Mouse (Mus musculus): ENCODE measurements around the gene Mtor. TPM values are rescaled to one million over a fixed set of nuclear protein-coding genes. Genes with fewer than 3 reads are reported as not detected.

The Mtor gene
- polyA plus RNA-seq, 1 experiment from 2014 or later, result 15.4 TPM

- WGBS, result 71% methylated on average over 5 of the region's 5 CpGs
- Histone ChIP-seq H3K4me1 (replicated peaks; ENCODE audit: control insufficient read depth, insufficient read depth) (no peaks in the 10 kb centered on the region), H3K36me3 (ENCODE audit: control insufficient read depth, insufficient read depth, low read length) (peaks cover 4% of the 10 kb centered on the region; the same call in 1 of the 2 replicates), H3K4me3 (ENCODE audit: low read depth, low read length) (no peak overlapping the region), H3K27me3 (ENCODE audit: control insufficient read depth, insufficient read depth, low read length) (no peaks in the 10 kb centered on the region), H3K4me2 (replicated peaks; ENCODE audit: low read depth) (no peak overlapping the region), H3K27ac (replicated peaks) (no peak overlapping the region), H3K9ac (ENCODE audit: low read length) (no peak overlapping the region), H3K9me3 (ENCODE audit: control insufficient read depth, low read length) (no peaks in the 10 kb centered on the region)
- TF ChIP-seq EP300 (optimal IDR thresholded peaks at IDR 0.05) (no peak), CTCF (IDR thresholded peaks at IDR 0.05; ENCODE audit: low read depth) (no peak)
- ATAC-seq (ENCODE audit: low FRiP score, low TSS enrichment), result no peak; the same call in 1 of the 2 replicates
- no peak for DNase-seq (ENCODE audit: low spot score)
Measured at GRCm38 (mm10) chr4:148433813-148434212, 14.6 kb upstream of the Mtor start.

GRCm38 (mm10) chr4:148434554-148434953 is 13.9 kb upstream of the Mtor start:
- H3K4me2 ChIP-seq (replicated peaks; ENCODE audit: low read depth), result no peak overlapping the region
- no peak for TF ChIP-seq CTCF (IDR thresholded peaks at IDR 0.05; ENCODE audit: low read depth)
- no peak for TF ChIP-seq EP300 (optimal IDR thresholded peaks at IDR 0.05)
- no peak overlapping the region for H3K27ac ChIP-seq (replicated peaks)
- H3K36me3 ChIP-seq (ENCODE audit: control insufficient read depth, insufficient read depth, low read length), result peaks cover 4% of the 10 kb centered on the region; the same call in 1 of the 2 replicates
- no peak for ATAC-seq (ENCODE audit: low FRiP score, low TSS enrichment)
- H3K27me3 ChIP-seq (ENCODE audit: control insufficient read depth, insufficient read depth, low read length), result no peaks in the 10 kb centered on the region
- WGBS, result 89% methylated on average over 4 of the region's 4 CpGs
- no peaks in the 10 kb centered on the region for H3K9me3 ChIP-seq (ENCODE audit: control insufficient read depth, low read length)
- no peak overlapping the region for H3K9ac ChIP-seq (ENCODE audit: low read length)
- DNase-seq (ENCODE audit: low spot score), result no peak
- H3K4me3 ChIP-seq (ENCODE audit: low read depth, low read length), result no peak overlapping the region
- no peaks in the 10 kb centered on the region for H3K4me1 ChIP-seq (replicated peaks; ENCODE audit: control insufficient read depth, insufficient read depth)

GRCm38 (mm10) chr4:148435106-148435505 is 13.3 kb upstream of the Mtor start:
- Histone ChIP-seq H3K27ac (replicated peaks) (no peak overlapping the region), H3K4me3 (ENCODE audit: low read depth, low read length) (no peak overlapping the region), H3K9ac (ENCODE audit: low read length) (no peak overlapping the region), H3K27me3 (ENCODE audit: control insufficient read depth, insufficient read depth, low read length) (no peaks in the 10 kb centered on the region), H3K9me3 (ENCODE audit: control insufficient read depth, low read length) (no peaks in the 10 kb centered on the region), H3K4me1 (replicated peaks; ENCODE audit: control insufficient read depth, insufficient read depth) (no peaks in the 10 kb centered on the region), H3K36me3 (ENCODE audit: control insufficient read depth, insufficient read depth, low read length) (peaks cover 4% of the 10 kb centered on the region; the same call in 1 of the 2 replicates), H3K4me2 (replicated peaks; ENCODE audit: low read depth) (no peak overlapping the region)
- 81% methylated on average over 3 of the region's 3 CpGs for WGBS
- TF ChIP-seq EP300 (optimal IDR thresholded peaks at IDR 0.05) (no peak), CTCF (IDR thresholded peaks at IDR 0.05; ENCODE audit: low read depth) (no peak)
- ATAC-seq (ENCODE audit: low FRiP score, low TSS enrichment), result no peak
- DNase-seq (ENCODE audit: low spot score), result no peak

- peak; percentile 28; the same call in 1 of the 2 replicates for ATAC-seq (ENCODE audit: low FRiP score, low TSS enrichment)
- Histone ChIP-seq H3K36me3 (ENCODE audit: control insufficient read depth, insufficient read depth, low read length) (peaks cover 4% of the 10 kb centered on the region; the same call in 1 of the 2 replicates), H3K9ac (ENCODE audit: low read length) (no peak overlapping the region), H3K27ac (replicated peaks) (no peak overlapping the region), H3K4me1 (replicated peaks; ENCODE audit: control insufficient read depth, insufficient read depth) (no peaks in the 10 kb centered on the region), H3K9me3 (ENCODE audit: control insufficient read depth, low read length) (no peaks in the 10 kb centered on the region), H3K4me3 (ENCODE audit: low read depth, low read length) (no peak overlapping the region), H3K4me2 (replicated peaks; ENCODE audit: low read depth) (no peak overlapping the region), H3K27me3 (ENCODE audit: control insufficient read depth, insufficient read depth, low read length) (no peaks in the 10 kb centered on the region)
- no peak for TF ChIP-seq EP300 (optimal IDR thresholded peaks at IDR 0.05)
- peak; percentile 66 for TF ChIP-seq CTCF (IDR thresholded peaks at IDR 0.05; ENCODE audit: low read depth)
- DNase-seq (ENCODE audit: low spot score), result no peak
- WGBS, result 72% methylated on average over 6 of the region's 6 CpGs
Measured at GRCm38 (mm10) chr4:148435657-148436330, 12.6 kb upstream of the Mtor start.

- no peak for TF ChIP-seq CTCF (IDR thresholded peaks at IDR 0.05; ENCODE audit: low read depth)
- no peak for TF ChIP-seq EP300 (optimal IDR thresholded peaks at IDR 0.05)
- peaks cover 6% of the 10 kb centered on the region for H3K4me1 ChIP-seq (replicated peaks; ENCODE audit: control insufficient read depth, insufficient read depth)
- ATAC-seq (ENCODE audit: low FRiP score, low TSS enrichment) (no peak), DNase-seq (ENCODE audit: low spot score) (no peak)
- no peaks in the 10 kb centered on the region for H3K36me3 ChIP-seq (ENCODE audit: control insufficient read depth, insufficient read depth, low read length)
- no peak overlapping the region for H3K4me3 ChIP-seq (ENCODE audit: low read depth, low read length)
- no peaks in the 10 kb centered on the region for H3K9me3 ChIP-seq (ENCODE audit: control insufficient read depth, low read length)
- H3K27me3 ChIP-seq (ENCODE audit: control insufficient read depth, insufficient read depth, low read length), result no peaks in the 10 kb centered on the region
- no peak overlapping the region for H3K9ac ChIP-seq (ENCODE audit: low read length)
- no peak overlapping the region for H3K27ac ChIP-seq (replicated peaks)
- no peak overlapping the region for H3K4me2 ChIP-seq (replicated peaks; ENCODE audit: low read depth)
- WGBS, result 90% methylated on average over 5 of the region's 5 CpGs
Measured at GRCm38 (mm10) chr4:148441931-148442330, 6.5 kb upstream of the Mtor start.

- no peak overlapping the region for H3K4me2 ChIP-seq (replicated peaks; ENCODE audit: low read depth)
- 88% methylated on average over 7 of the region's 7 CpGs for WGBS
- H3K36me3 ChIP-seq (ENCODE audit: control insufficient read depth, insufficient read depth, low read length), result no peaks in the 10 kb centered on the region
- H3K4me3 ChIP-seq (ENCODE audit: low read depth, low read length), result no peak overlapping the region
- no peak overlapping the region for H3K9ac ChIP-seq (ENCODE audit: low read length)
- TF ChIP-seq CTCF (IDR thresholded peaks at IDR 0.05; ENCODE audit: low read depth) (no peak), EP300 (optimal IDR thresholded peaks at IDR 0.05) (no peak)
- no peak for DNase-seq (ENCODE audit: low spot score)
- no peaks in the 10 kb centered on the region for H3K27me3 ChIP-seq (ENCODE audit: control insufficient read depth, insufficient read depth, low read length)
- ATAC-seq (ENCODE audit: low FRiP score, low TSS enrichment), result no peak
- H3K27ac ChIP-seq (replicated peaks), result no peak overlapping the region
- peaks cover 6% of the 10 kb centered on the region for H3K4me1 ChIP-seq (replicated peaks; ENCODE audit: control insufficient read depth, insufficient read depth)
- no peaks in the 10 kb centered on the region for H3K9me3 ChIP-seq (ENCODE audit: control insufficient read depth, low read length)
Measured at GRCm38 (mm10) chr4:148442598-148442997, 5.8 kb upstream of the Mtor start.
